Mouse (Mus musculus): Measurements from ENCODE around the gene Map3k4. TPM values are rescaled to one million over a fixed set of nuclear protein-coding genes. Genes with fewer than 3 reads are reported as not detected.
"Not testable (repeated sequence)": the region's sequence is repeated elsewhere in the genome, so short reads cannot be mapped to it uniquely, and the experiment has no call there.

Map3k4 gene
- total RNA-seq, 2 experiments from 2014 or later: 19.9 to 20.2 TPM

GRCm38 (mm10) chr17:12230167-12230566 lies 88.4 kb downstream of the Map3k4 start:
- ATAC-seq (replicated peaks; ENCODE audit: low FRiP score, low TSS enrichment, poor library complexity, severe bottlenecking): no peak

DNA sequence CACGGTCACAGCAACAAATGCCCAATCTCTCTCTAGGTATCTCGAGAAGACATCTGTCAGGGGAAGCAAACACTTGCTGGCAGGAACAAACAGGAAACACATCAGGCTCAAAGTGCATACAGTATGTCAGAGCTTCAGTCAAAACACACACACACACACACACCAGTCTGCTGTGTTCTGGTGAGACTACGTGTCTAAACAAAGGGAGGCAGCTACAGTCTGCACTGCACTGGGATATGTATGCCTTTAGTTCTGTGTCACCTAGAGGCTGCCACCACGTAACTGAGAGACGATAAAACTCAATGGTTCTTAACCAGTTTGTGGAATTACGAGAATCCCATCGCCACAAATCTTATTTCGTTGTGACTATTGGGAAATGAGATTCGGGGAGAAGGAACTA lies 88.8 kb downstream of the Map3k4 start:
- ATAC-seq (replicated peaks; ENCODE audit: low FRiP score, low TSS enrichment, poor library complexity, severe bottlenecking): no peak

DNA sequence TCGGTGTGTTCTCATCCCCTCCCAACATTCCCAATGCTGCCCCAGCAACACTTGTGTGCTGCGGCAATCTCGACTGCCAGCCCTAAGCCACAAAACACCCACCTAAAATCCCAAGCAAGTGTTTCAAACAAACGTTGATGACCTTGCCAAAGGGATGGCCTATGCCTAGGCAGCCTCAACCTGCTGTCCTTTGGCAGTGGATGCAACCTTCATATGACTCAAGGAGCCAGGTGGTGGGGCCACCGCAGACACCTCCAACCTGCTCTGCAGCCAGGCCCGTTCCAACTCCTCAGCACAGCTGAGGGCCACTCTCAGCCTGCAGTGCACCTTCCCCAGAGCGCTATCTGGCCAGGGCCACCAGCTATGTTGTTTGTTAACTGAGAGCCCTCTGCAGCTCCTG lies 90.1 kb downstream of the Map3k4 start:
- ATAC-seq (replicated peaks; ENCODE audit: low FRiP score, low TSS enrichment, poor library complexity, severe bottlenecking): no peak

DNA sequence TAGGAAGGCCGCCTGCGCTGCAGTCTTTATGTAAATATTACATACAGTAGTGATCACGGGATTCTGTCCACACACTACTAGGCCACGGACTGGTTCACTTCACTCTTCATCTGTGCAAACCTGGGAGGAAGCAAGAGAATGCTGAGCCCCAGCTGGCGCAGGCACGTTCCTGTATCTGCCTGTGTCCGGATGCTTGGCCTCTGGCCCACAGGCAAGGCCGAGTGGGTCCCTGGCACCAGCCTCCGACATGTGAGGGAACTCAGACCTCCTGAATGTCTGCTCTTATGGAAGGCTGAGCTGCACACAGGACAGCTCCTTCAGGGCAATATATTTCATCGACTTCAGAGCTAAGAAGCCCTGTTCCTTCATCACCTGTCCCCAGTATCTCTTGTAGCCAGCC lies 90.6 kb downstream of the Map3k4 start:
- ATAC-seq (replicated peaks; ENCODE audit: low FRiP score, low TSS enrichment, poor library complexity, severe bottlenecking): no peak

- ATAC-seq (replicated peaks; ENCODE audit: low FRiP score, low TSS enrichment, poor library complexity, severe bottlenecking): peak; percentile 42; the same call in 1 of the 2 replicates
Observed at GRCm38 (mm10) chr17:12226551-12226950, 92.0 kb downstream of the Map3k4 start.

- no peak for ATAC-seq (replicated peaks; ENCODE audit: low FRiP score, low TSS enrichment, poor library complexity, severe bottlenecking)
Observed at GRCm38 (mm10) chr17:12225227-12225626, 93.4 kb downstream of the Map3k4 start.

DNA sequence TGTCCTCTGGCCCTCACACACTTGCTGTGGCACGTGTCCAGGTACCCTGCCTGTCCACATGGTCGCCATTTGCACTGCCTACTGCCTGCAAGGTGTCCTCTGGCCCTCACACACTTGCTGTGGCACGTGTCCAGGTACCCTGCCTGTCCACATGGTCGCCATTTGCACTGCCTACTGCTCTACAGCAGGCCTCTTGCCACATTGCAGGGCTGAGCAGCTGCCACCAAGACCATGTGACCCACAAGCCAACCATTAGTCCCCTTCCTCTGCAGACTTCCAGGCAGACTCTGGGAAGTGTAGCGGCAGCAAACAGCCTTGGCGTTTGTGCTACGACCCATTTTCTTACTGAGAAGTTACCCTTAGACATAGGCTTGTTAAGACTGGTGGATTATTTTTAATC lies 94.0 kb downstream of the Map3k4 start:
- ATAC-seq (replicated peaks; ENCODE audit: low FRiP score, low TSS enrichment, poor library complexity, severe bottlenecking): not testable (repeated sequence)

GRCm38 (mm10) chr17:12224145-12224544 lies 94.5 kb downstream of the Map3k4 start:
- no peak for ATAC-seq (replicated peaks; ENCODE audit: low FRiP score, low TSS enrichment, poor library complexity, severe bottlenecking)

DNA sequence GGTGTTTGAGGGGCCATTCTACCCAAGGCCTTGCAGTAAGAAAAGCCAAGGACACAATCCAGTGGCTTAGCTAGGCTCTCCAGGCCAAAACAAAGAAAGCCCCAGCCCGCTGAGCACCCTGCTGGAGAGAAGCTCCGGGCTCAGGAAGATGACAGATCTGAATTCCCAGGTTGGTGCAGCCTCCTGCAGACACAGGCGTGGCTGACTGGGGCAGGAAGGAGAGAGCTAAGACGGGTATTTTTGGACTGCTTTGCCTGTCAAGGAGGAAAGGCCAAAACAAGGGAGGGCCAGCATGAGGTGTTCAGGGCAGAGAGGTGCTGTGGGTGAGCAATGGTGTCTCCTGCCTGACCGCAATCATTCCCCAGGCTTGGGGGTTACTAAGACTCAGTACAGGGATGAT lies 94.9 kb downstream of the Map3k4 start:
- ATAC-seq (replicated peaks; ENCODE audit: low FRiP score, low TSS enrichment, poor library complexity, severe bottlenecking): no peak

GRCm38 (mm10) chr17:12221926-12222325 lies 96.7 kb downstream of the Map3k4 start:
- ATAC-seq (replicated peaks; ENCODE audit: low FRiP score, low TSS enrichment, poor library complexity, severe bottlenecking): no peak

GRCm38 (mm10) chr17:12216224-12216623 lies 102.4 kb downstream of the Map3k4 start:
- ATAC-seq (replicated peaks; ENCODE audit: low FRiP score, low TSS enrichment, poor library complexity, severe bottlenecking): peak; percentile 77

DNA sequence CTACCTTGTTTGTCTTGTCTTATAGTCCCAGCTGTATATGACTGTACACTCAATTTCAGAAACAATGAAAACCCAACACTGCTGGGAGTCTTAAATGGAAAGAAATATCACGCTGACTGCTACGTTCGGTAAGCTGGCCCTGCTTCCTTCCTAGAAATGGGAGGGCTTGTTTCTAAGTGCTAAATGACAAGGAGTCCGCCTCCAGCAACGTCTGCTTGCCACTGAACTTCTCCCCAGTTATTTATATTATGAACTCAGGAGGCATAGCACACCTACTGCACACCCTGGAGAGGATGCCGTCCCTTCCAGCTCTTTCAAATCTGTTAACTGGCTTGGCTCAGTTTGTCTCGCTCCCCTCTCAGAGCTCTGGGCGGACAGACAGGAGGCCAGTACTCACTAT lies 105.2 kb downstream of the Map3k4 start:
- ATAC-seq (replicated peaks; ENCODE audit: low FRiP score, low TSS enrichment, poor library complexity, severe bottlenecking): no peak

DNA sequence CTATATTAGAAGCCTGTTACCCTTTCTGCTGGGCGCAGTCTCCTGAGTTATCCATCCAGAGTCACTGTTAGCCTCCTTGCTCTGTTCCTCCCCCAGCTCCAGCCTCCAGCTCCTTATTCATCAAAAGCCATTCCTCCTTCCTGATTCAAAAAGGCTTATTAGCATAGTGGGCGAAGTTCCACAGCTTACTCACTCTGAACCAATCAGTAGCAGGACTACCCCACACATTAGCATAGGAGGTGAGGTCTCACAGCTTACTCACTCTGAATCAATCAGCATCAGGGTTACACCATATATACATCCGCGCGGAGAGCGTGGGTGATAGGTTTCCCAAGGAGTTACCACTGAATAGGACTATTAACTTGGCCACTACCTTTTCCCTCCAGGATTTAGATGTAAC lies 106.3 kb downstream of the Map3k4 start:
- ATAC-seq (replicated peaks; ENCODE audit: low FRiP score, low TSS enrichment, poor library complexity, severe bottlenecking): no peak

DNA sequence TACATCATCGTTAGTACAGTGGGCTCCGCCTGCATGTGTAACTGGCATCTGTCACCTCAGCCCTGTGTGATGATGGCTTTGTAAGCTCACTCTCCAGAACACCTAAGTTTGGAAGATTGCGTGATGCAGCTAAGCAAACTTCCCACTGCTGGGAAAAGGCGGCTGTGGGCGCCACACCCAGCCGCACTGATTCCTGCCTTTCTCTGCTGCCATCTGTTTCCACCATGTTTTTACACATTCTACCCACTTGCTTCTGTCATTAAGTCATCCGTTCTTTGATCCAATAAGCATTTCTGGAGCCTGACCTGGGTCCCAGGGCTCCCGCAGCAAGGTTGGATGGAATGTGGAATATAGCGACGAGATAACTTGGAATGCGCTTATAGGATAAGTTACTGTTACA lies 106.7 kb downstream of the Map3k4 start:
- ATAC-seq (replicated peaks; ENCODE audit: low FRiP score, low TSS enrichment, poor library complexity, severe bottlenecking): no peak

- ATAC-seq (replicated peaks; ENCODE audit: low FRiP score, low TSS enrichment, poor library complexity, severe bottlenecking): peak; percentile 59
Observed at GRCm38 (mm10) chr17:12210544-12211132, 108.0 kb downstream of the Map3k4 start.

GRCm38 (mm10) chr17:12209481-12209880 lies 109.1 kb downstream of the Map3k4 start:
- ATAC-seq (replicated peaks; ENCODE audit: low FRiP score, low TSS enrichment, poor library complexity, severe bottlenecking): no peak

DNA sequence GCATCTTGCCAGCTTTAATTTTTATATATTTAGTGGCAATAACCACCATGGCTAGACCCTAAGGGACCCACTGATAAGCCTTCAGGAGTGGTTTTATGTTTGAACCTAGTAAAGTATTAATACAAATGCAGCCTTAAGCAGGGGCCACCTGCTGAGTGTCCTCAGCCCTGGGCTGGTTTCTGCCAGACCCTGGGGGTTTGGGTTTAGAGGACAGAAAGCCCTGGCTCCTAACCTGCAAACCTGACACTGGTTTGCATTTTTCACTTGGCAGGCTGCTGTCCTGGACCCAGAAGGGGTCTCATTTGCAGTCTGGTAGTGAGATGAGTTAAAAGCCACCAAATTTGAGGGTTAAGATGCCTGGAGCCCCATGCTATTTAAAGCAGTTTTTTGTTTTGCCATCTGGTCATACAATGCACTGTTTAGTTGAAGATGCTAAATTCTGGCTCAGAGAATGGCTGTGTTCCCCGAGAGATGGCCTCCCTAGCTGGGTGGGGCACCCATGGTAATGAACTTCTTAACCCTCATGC lies 111.5 kb downstream of the Map3k4 start:
- no peak for ATAC-seq (replicated peaks; ENCODE audit: low FRiP score, low TSS enrichment, poor library complexity, severe bottlenecking)

DNA sequence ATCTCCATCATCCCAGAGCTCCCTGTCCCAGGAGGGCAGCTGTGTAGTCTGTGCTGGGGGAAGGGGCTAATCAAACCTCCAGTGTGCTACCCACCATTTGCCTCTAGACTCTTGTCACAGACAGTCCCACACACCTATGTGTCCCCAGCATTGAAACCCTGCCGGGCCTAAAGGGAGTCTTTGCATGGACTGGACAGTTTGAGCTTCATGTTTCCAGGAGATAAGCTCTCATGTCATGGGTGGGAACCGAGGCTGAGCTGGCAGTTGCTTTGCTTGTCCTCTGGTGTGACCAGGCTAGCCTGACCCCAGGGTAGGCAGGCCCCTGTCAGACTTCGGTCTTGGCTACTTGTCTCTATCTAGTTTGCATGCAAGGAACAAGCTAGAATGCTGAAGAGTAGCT lies 112.3 kb downstream of the Map3k4 start:
- ATAC-seq (replicated peaks; ENCODE audit: low FRiP score, low TSS enrichment, poor library complexity, severe bottlenecking): peak; percentile 17

DNA sequence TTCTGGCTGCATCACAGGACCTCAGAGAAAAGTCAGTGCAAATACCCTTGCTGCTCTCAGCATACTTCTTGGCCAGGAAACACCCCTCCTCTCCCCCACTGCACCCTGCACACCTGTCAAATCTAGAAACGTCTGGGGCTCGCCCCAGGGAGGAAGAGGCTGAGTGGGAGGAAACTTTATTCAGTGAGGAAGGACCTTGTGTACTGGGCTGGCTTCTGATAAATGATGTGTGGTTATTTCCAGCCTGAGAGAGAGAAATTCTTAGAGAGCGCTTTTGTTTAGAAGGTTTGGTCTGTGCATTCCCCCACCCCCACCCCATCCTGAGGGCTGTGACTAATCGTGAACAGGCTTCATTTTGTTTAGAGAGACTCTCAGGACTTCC lies 112.9 kb downstream of the Map3k4 start:
- peak; percentile 56 for ATAC-seq (replicated peaks; ENCODE audit: low FRiP score, low TSS enrichment, poor library complexity, severe bottlenecking)

DNA sequence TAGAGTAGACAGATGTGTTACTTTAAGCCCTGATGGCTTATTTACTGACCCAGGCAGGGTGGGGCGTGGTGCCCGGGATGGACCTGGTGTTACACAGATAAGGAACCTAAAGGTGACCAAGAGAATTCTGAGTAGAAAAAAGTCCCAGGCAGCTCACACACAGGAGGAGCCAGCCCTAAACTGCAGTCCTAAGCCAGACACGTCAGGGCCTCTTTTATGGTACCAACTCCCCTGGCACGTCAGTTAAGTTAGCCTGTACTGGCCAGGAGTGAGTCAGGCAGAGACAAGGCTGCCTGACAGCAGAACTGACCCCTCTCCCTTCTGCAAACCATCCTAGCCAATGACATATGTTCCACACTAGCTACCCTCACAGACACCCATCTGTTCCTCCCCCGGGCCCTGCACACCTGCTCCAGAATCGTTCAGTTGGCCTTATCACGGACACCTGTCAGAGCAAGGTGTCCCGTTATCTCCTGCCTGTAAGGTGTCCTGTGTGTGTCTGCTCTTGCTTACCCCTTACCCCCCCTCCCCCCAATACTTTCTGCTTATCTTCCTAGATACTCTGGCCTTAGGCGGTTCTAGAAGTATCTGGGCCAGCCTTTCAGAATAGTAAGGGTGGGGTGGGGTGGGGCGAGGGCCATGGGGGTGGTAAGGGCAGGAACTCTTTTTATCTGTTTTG lies 113.4 kb downstream of the Map3k4 start:
- peak; percentile 74 for ATAC-seq (replicated peaks; ENCODE audit: low FRiP score, low TSS enrichment, poor library complexity, severe bottlenecking)

DNA sequence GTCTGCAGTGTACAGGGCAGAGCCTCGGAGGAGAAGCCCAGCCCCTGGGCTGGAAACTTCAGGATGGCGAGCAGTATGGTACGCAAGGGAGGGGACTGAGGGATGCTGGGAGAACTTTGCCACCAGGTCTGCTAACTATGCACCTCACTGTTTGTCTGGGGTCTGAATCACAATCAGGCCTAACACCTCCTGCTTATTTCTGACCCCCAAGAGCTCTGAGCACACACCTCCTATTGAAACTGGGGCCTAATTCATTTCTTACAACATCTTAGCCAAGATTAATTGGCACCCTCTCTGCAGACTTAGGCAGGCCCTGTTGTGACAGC lies 113.9 kb downstream of the Map3k4 start:
- ATAC-seq (replicated peaks; ENCODE audit: low FRiP score, low TSS enrichment, poor library complexity, severe bottlenecking): no peak; the same call in 1 of the 2 replicates

Data from megakaryocyte-erythroid progenitor cell, adult 5-6 weeks (primary cell).